Mouse (Mus musculus): Measurements from ENCODE around the gene Abat. TPM values are rescaled to one million over a fixed set of nuclear protein-coding genes. Genes with fewer than 3 reads are reported as not detected.

Gene Abat
- polyA plus RNA-seq, 1 experiment = 11.7 TPM

GRCm38 (mm10) chr16:8636867-8637216 is 123.6 kb downstream of the Abat start:
- DNase-seq (ENCODE audit: low spot score) = no peak

GRCm38 (mm10) chr16:8637217-8638051 is 124.2 kb downstream of the Abat start, which contains the start of the genes Pmm2 and Tmem186:
Gene Pmm2 (plus strand): TSS chr16:8637674.
Gene Tmem186 (minus strand): TSS chr16:8637712.
- peak; percentile 74 for DNase-seq (ENCODE audit: low spot score)

- no peak for DNase-seq (ENCODE audit: low spot score)
Measured at GRCm38 (mm10) chr16:8638131-8638530, 124.9 kb downstream of the Abat start.

- no peak for DNase-seq (ENCODE audit: low spot score)
Measured at GRCm38 (mm10) chr16:8639466-8640191, 126.4 kb downstream of the Abat start.

GRCm38 (mm10) chr16:8643855-8644254 is 130.6 kb downstream of the Abat start:
- DNase-seq (ENCODE audit: low spot score) = no peak

- no peak for DNase-seq (ENCODE audit: low spot score)
Measured at GRCm38 (mm10) chr16:8645546-8645945, 132.3 kb downstream of the Abat start.

GRCm38 (mm10) chr16:8650007-8650406 is 136.8 kb downstream of the Abat start:
- DNase-seq (ENCODE audit: low spot score) = no peak

GRCm38 (mm10) chr16:8655108-8655507 is 141.9 kb downstream of the Abat start:
- no peak for DNase-seq (ENCODE audit: low spot score)

GRCm38 (mm10) chr16:8655599-8655998 is 142.4 kb downstream of the Abat start:
- DNase-seq (ENCODE audit: low spot score) = no peak

- DNase-seq (ENCODE audit: low spot score) = no peak
Measured at GRCm38 (mm10) chr16:8656256-8656655, 143.0 kb downstream of the Abat start.

- no peak for DNase-seq (ENCODE audit: low spot score)
Measured at GRCm38 (mm10) chr16:8658349-8658748, 145.1 kb downstream of the Abat start.

GRCm38 (mm10) chr16:8658764-8659163 is 145.5 kb downstream of the Abat start:
- DNase-seq (ENCODE audit: low spot score) = no peak

- DNase-seq (ENCODE audit: low spot score) = no peak
Measured at GRCm38 (mm10) chr16:8663022-8663421, 149.8 kb downstream of the Abat start.

- no peak for DNase-seq (ENCODE audit: low spot score)
Measured at GRCm38 (mm10) chr16:8663606-8664539, 150.6 kb downstream of the Abat start.

- DNase-seq (ENCODE audit: low spot score) = no peak
Measured at GRCm38 (mm10) chr16:8665367-8665766, 152.1 kb downstream of the Abat start.

GRCm38 (mm10) chr16:8666452-8666851 is 153.2 kb downstream of the Abat start:
- DNase-seq (ENCODE audit: low spot score) = no peak

GRCm38 (mm10) chr16:8667261-8667660 is 154.0 kb downstream of the Abat start:
- DNase-seq (ENCODE audit: low spot score) = no peak

GRCm38 (mm10) chr16:8667814-8668213 is 154.6 kb downstream of the Abat start:
- DNase-seq (ENCODE audit: low spot score) = no peak

GRCm38 (mm10) chr16:8668386-8668785 is 155.2 kb downstream of the Abat start:
- DNase-seq (ENCODE audit: low spot score) = no peak

GRCm38 (mm10) chr16:8669432-8669831 is 156.2 kb downstream of the Abat start:
- DNase-seq (ENCODE audit: low spot score) = no peak

GRCm38 (mm10) chr16:8670041-8671035 is 157.1 kb downstream of the Abat start:
- no peak for DNase-seq (ENCODE audit: low spot score)

Data from urinary bladder, adult 2 months (tissue).